Mouse (Mus musculus): ENCODE results near the gene Gm37240. TPM values are rescaled to one million over a fixed set of nuclear protein-coding genes. Genes with fewer than 3 reads are reported as not detected.

Gm37240 gene
- polyA plus RNA-seq, 1 experiment from 2014 or later: 10.8 TPM

GRCm38 (mm10) chr3:84944933-84945332 lies 942.4 kb downstream of the Gm37240 start:
- ChIA-PET POLR2A (no interaction called here), CTCF (no interaction called here)
- in situ Hi-C loops (cut with MboI; ENCODE audit: low pct_unique_long_range_greater_than_20kb): loop anchor here (10.0 kb wide), 1 partner anchor 530 kb away; no protein-coding TSS in a partner anchor
- TF ChIP-seq CTCF (IDR thresholded peaks at IDR 0.05): no peak
- no peaks in the 10 kb centered on the region for H3K27me3 ChIP-seq
- DNase-seq (ENCODE audit: low read depth, low spot score) (no peak), ATAC-seq (no peak)

DNA sequence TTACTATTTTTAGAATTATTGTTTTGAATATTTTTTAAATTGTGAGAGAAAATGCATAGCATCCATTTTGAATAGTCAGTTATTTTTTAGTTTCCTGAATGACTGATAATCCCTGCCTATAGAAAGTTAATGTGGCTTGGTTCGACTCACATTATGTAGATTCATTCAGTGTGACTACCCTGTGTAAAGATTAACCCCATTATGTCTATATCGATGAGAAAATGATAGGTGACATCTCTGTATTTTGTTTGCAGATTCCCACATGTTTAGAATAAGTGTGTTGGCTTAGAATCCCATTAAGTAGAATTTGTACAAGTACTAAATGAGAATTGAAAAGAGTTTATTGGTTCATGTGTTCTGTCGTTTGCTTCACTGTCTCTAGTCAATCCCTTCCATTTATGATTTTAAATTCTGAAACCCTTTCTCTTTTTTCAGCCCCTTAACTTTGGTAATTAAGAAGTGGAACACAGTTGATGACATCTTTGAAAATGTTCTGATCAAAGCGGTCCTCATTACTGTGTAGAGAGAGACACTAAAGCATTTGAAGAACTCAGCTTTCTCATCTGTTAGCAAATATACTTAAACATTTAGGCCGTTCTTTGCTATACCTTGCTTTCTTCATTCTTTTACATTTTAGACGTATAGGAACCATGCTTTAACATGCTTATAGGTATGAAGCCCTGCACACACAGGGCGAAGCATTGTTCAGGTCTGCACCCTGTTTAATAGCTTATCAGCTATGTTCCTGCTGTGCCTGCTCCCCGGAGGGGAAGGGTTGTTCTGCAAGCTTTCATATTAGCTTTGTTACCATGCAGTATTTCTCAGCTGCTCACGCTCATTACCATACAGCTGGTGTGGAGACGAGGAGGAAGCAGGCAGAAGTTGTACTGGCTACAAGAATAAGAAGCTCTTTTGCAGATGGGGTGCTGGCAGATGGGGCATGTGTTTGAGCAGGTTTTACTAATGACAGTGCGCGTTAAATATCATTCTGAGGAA lies 949.7 kb downstream of the Gm37240 start:
- ChIA-PET POLR2A (interaction anchor here (0.5 to 0.7 kb wide), 2 partner anchors 313 to 1962 kb away, joined by 3 to 5 read pairs; no protein-coding TSS in a partner anchor), CTCF (interaction anchor here (0.5 to 1.5 kb wide), 5 partner anchors 9 to 78 kb away, joined by 3 to 7 read pairs (median 3); no protein-coding TSS in a partner anchor)
- ATAC-seq (no peak), DNase-seq (ENCODE audit: low read depth, low spot score) (no peak)
- in situ Hi-C loops (cut with MboI; ENCODE audit: low pct_unique_long_range_greater_than_20kb): no loop called here
- TF ChIP-seq CTCF (IDR thresholded peaks at IDR 0.05): no peak
- no peaks in the 10 kb centered on the region for H3K27me3 ChIP-seq

- TF ChIP-seq CTCF (IDR thresholded peaks at IDR 0.05): no peak
- in situ Hi-C loops (cut with MboI; ENCODE audit: low pct_unique_long_range_greater_than_20kb): no loop called here
- ATAC-seq: no peak
- no peaks in the 10 kb centered on the region for H3K27me3 ChIP-seq
- DNase-seq (ENCODE audit: low read depth, low spot score): no peak
- CTCF ChIA-PET: interaction anchor here (1.4 kb wide), 1 partner anchor 15 kb away, joined by 3 read pairs; no protein-coding TSS in a partner anchor
- POLR2A ChIA-PET: interaction anchor here (0.7 kb wide), 1 partner anchor 314 kb away, joined by 3 read pairs; no protein-coding TSS in a partner anchor
These were observed 950.4 kb downstream of the Gm37240 start for GRCm38 (mm10) chr3:84936956-84937355.

- TF ChIP-seq CTCF (IDR thresholded peaks at IDR 0.05): peak; percentile 60
- CTCF ChIA-PET: no interaction called here
- POLR2A ChIA-PET: no interaction called here
- no peaks in the 10 kb centered on the region for H3K27me3 ChIP-seq
- ATAC-seq (peak; percentile 45), DNase-seq (ENCODE audit: low read depth, low spot score) (no peak)
- in situ Hi-C loops (cut with MboI; ENCODE audit: low pct_unique_long_range_greater_than_20kb): no loop called here
These were observed 951.1 kb downstream of the Gm37240 start for GRCm38 (mm10) chr3:84936252-84936651.

GRCm38 (mm10) chr3:84935729-84936128 lies 951.6 kb downstream of the Gm37240 start:
- in situ Hi-C loops (cut with MboI; ENCODE audit: low pct_unique_long_range_greater_than_20kb): no loop called here
- TF ChIP-seq CTCF (IDR thresholded peaks at IDR 0.05): no peak
- POLR2A ChIA-PET: no interaction called here
- peak; percentile 97 for ATAC-seq
- H3K27me3 ChIP-seq: no peaks in the 10 kb centered on the region
- CTCF ChIA-PET: no interaction called here
- DNase-seq (ENCODE audit: low read depth, low spot score): peak; percentile 69

- TF ChIP-seq CTCF (IDR thresholded peaks at IDR 0.05): no peak
- CTCF ChIA-PET: interaction anchor here (2.4 kb wide), 1 partner anchor 9 kb away, joined by 8 read pairs; no protein-coding TSS in a partner anchor
- DNase-seq (ENCODE audit: low read depth, low spot score) (no peak), ATAC-seq (no peak)
- POLR2A ChIA-PET: no interaction called here
- H3K27me3 ChIP-seq: no peaks in the 10 kb centered on the region
- in situ Hi-C loops (cut with MboI; ENCODE audit: low pct_unique_long_range_greater_than_20kb): no loop called here
These were observed 956.6 kb downstream of the Gm37240 start for GRCm38 (mm10) chr3:84930683-84931082.

DNA sequence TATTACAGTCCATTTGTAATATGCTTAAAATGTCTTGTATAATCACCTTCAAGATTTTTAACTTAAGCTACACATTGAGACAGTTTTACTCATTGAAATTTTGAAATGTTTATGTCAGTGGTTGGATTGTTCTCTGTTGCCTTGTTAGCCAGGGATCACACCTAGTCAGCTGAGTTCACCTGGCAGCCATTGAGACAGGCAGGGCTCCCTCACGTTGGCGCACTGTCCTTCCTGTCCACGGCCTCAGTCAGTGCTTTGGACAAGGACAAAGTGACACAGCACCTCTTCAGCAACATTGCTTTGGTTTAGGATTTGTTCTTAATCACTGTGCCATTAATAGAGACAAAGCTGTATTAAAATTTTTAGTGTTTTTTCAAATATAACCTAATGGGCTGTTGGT lies 958.1 kb downstream of the Gm37240 start:
- CTCF ChIA-PET: interaction anchor here (1.0 to 1.5 kb wide), 3 partner anchors 9 to 21 kb away, joined by 3 read pairs; no protein-coding TSS in a partner anchor
- DNase-seq (ENCODE audit: low read depth, low spot score): no peak
- no peaks in the 10 kb centered on the region for H3K27me3 ChIP-seq
- ATAC-seq: no peak
- in situ Hi-C loops (cut with MboI; ENCODE audit: low pct_unique_long_range_greater_than_20kb): loop anchor here (10.0 kb wide), 1 partner anchor 1186 kb away; no protein-coding TSS in a partner anchor
- POLR2A ChIA-PET: no interaction called here
- no peak for TF ChIP-seq CTCF (IDR thresholded peaks at IDR 0.05)

DNA sequence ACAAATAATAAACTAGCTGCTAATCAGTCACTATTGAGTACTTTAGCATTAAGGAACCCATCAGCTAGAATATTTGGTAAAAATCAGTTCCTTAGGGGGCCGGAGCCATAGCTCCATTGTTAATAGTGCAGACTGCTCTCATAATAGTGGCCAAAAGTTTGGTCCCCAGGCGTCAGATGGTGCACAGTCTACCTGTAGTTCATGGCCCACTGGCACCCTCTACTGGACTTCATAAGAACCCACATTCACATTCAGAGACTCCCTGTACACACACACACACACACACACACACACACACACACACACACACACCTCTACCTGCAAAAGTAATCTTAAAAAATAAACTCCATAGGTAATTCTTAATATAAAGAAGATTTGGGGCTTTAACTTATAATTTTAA lies 959.4 kb downstream of the Gm37240 start:
- POLR2A ChIA-PET: interaction anchor here (0.8 kb wide), 1 partner anchor 20 kb away, joined by 4 read pairs; no protein-coding TSS in a partner anchor
- TF ChIP-seq CTCF (IDR thresholded peaks at IDR 0.05): peak; percentile 19
- H3K27me3 ChIP-seq: no peaks in the 10 kb centered on the region
- in situ Hi-C loops (cut with MboI; ENCODE audit: low pct_unique_long_range_greater_than_20kb): loop anchor here (10.0 kb wide), 1 partner anchor 1187 kb away; no protein-coding TSS in a partner anchor
- DNase-seq (ENCODE audit: low read depth, low spot score): no peak
- CTCF ChIA-PET: interaction anchor here (0.7 to 2.4 kb wide), 5 partner anchors 9 to 645 kb away, joined by 3 to 7 read pairs (median 3); no protein-coding TSS in a partner anchor
- no peak for ATAC-seq

DNA sequence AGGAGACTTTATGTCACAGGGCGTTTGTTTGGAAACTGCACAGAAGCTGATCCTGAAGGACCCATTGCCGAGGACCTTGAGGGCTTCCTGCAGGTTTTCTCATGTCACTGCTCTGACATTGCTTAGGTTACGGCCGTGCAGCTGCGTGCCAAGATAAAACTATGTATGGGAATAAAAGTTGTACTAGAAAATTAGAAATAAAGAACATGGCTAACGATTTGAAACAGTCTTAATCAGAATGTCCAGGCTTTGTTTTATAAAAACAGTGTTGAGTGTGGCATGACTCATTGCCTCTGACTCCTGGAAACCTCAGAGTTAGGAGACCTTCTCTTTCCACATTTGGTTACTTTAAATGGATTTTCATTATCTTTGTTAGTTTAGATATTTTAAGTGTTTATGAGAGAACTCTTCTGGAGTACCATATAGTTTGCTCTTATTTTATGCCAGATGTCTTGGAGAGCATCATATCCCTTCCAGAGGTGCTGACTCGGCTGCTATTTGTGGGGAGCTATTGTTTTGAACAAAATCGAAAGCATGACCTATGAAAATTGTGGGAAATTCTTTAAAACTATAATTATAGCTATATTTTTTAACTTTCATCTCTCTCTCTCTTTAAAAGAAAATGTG lies 960.0 kb downstream of the Gm37240 start:
- no peak for ATAC-seq
- H3K27me3 ChIP-seq: no peaks in the 10 kb centered on the region
- ChIA-PET CTCF (interaction anchor here (0.7 to 2.4 kb wide), 5 partner anchors 8 to 646 kb away, joined by 3 to 7 read pairs (median 3); no protein-coding TSS in a partner anchor), POLR2A (interaction anchor here (0.8 kb wide), 1 partner anchor 19 kb away, joined by 4 read pairs; no protein-coding TSS in a partner anchor)
- in situ Hi-C loops (cut with MboI; ENCODE audit: low pct_unique_long_range_greater_than_20kb): loop anchor here (10.0 kb wide), 1 partner anchor 1188 kb away; no protein-coding TSS in a partner anchor
- no peak for TF ChIP-seq CTCF (IDR thresholded peaks at IDR 0.05)
- no peak for DNase-seq (ENCODE audit: low read depth, low spot score)

GRCm38 (mm10) chr3:84926140-84926539 lies 961.2 kb downstream of the Gm37240 start:
- ATAC-seq: no peak
- ChIA-PET CTCF (interaction anchor here (1.0 to 2.4 kb wide), 2 partner anchors 10 to 645 kb away, joined by 3 to 7 read pairs; no protein-coding TSS in a partner anchor), POLR2A (no interaction called here)
- no peak for DNase-seq (ENCODE audit: low read depth, low spot score)
- in situ Hi-C loops (cut with MboI; ENCODE audit: low pct_unique_long_range_greater_than_20kb): loop anchor here (10.0 kb wide), 1 partner anchor 1189 kb away; no protein-coding TSS in a partner anchor
- TF ChIP-seq CTCF (IDR thresholded peaks at IDR 0.05): no peak
- no peaks in the 10 kb centered on the region for H3K27me3 ChIP-seq

All from Patski (cell line).